Mouse (Mus musculus) liver, embryonic 11.5 days (tissue): ENCODE data around the gene Nipal1. TPM values are rescaled to one million over a fixed set of nuclear protein-coding genes. Genes with fewer than 3 reads are reported as not detected.

ENCODE experiments used
- ATAC-seq: fragments of 200-750 bp; cut with Nextera tagmentation; replicated peaks from 2 replicates; pipeline ENCODE4 v1.8.0; 2017; ENCODE audit warnings: moderate number of reproducible peaks, mild to moderate bottlenecking, moderate TSS enrichment, moderate library complexity; ENCODE audit not compliant: low FRiP score
- DNase-seq: peaks from one replicate; pipeline ENCODE4 v3.0.0-alpha.2; 2017; ENCODE audit warnings: low spot score
- H3K27ac ChIP-seq: fragments of 300-500 bp; sonication (generic); 2 replicates; pipeline ENCODE4 v1.5.1; 2014; ENCODE audit warnings: mild to moderate bottlenecking, low read depth, low read length, control low read depth
- H3K27me3 ChIP-seq: fragments of 300-500 bp; sonication (generic); replicated peaks from 2 replicates; pipeline ENCODE4 v1.6.1; 2014; ENCODE audit warnings: low read length, mixed read lengths; ENCODE audit not compliant: control insufficient read depth, insufficient read depth
- H3K36me3 ChIP-seq: fragments of 300-500 bp; sonication (generic); 2 replicates; pipeline ENCODE4 v1.6.1; 2014; ENCODE audit warnings: mild to moderate bottlenecking, low read length, moderate library complexity, mixed read lengths; ENCODE audit not compliant: control insufficient read depth, insufficient read depth
- H3K4me1 ChIP-seq: fragments of 300-500 bp; sonication (generic); replicated peaks from 2 replicates; pipeline ENCODE4 v1.6.1; 2014; ENCODE audit warnings: low read length, mixed read lengths; ENCODE audit not compliant: control insufficient read depth, insufficient read depth
- H3K4me2 ChIP-seq: fragments of 300-500 bp; sonication (generic); 2 replicates; pipeline ENCODE4 v1.6.1; 2014; ENCODE audit warnings: mild to moderate bottlenecking, control low read depth, moderate library complexity
- H3K4me3 ChIP-seq: fragments of 300-500 bp; sonication (generic); 2 replicates; pipeline ENCODE4 v1.5.1; 2014; ENCODE audit warnings: low read depth, low read length, control low read depth
- H3K9ac ChIP-seq: fragments of 300-500 bp; sonication (generic); 2 replicates; pipeline ENCODE4 v1.6.1; 2014; ENCODE audit warnings: low read depth, low read length, control low read depth
- H3K9me3 ChIP-seq: fragments of 300-500 bp; sonication (generic); 2 replicates; pipeline ENCODE4 v1.6.1; 2016; ENCODE audit warnings: low read length, inconsistent platforms, mixed read lengths; ENCODE audit not compliant: control insufficient read depth
- WGBS: fragments of 180-500 bp; shearing (Covaris S2); extraction: QIAGEN DNeasy Blood & Tissue Kit; methylation state at CpG from one replicate; pipeline ENCODE4 v1.1.7; 2014; 5-methylcytosine and 5-hydroxymethylcytosine counted together
- polyA plus RNA-seq: library from polyadenylated mRNA; unstranded; fragments of >200 nt; fragmentation: Nextera tagmentation; extraction: Ambion mirVana; gene quantifications from 2 replicates; pipeline ENCODE4 v1.2.1, GENCODE M21; 2014

Gene Nipal1
- polyA plus RNA-seq, 1 experiment from 2014 or later = 0.92 TPM

- no peak overlapping the region for H3K4me2 ChIP-seq
- H3K27me3 ChIP-seq = no peaks in the 10 kb centered on the region
- no peak for DNase-seq
- WGBS = 66% methylated on average over 2 of the region's 2 CpGs
- H3K4me1 ChIP-seq = no peaks in the 10 kb centered on the region
- no peaks in the 10 kb centered on the region for H3K9me3 ChIP-seq
- no peak overlapping the region for H3K9ac ChIP-seq
- no peaks in the 10 kb centered on the region for H3K36me3 ChIP-seq
- no peak for ATAC-seq
- no peak overlapping the region for H3K27ac ChIP-seq
- H3K4me3 ChIP-seq = no peak overlapping the region
Observed at GRCm38 (mm10) chr5:72699500-72699818, 51.9 kb downstream of the Nipal1 start.

GRCm38 (mm10) chr5:72702202-72702601 lies 54.6 kb downstream of the Nipal1 start:
- Histone ChIP-seq H3K4me3 (no peak overlapping the region), H3K36me3 (no peaks in the 10 kb centered on the region), H3K27ac (no peak overlapping the region), H3K4me2 (no peak overlapping the region), H3K4me1 (no peaks in the 10 kb centered on the region), H3K9me3 (no peaks in the 10 kb centered on the region), H3K27me3 (no peaks in the 10 kb centered on the region), H3K9ac (no peak overlapping the region)
- DNase-seq (no peak), ATAC-seq (no peak)

- Histone ChIP-seq H3K4me2 (no peak overlapping the region), H3K27ac (no peak overlapping the region), H3K9ac (no peak overlapping the region), H3K9me3 (no peaks in the 10 kb centered on the region), H3K4me3 (no peak overlapping the region), H3K4me1 (no peaks in the 10 kb centered on the region), H3K27me3 (no peaks in the 10 kb centered on the region), H3K36me3 (no peaks in the 10 kb centered on the region)
- ATAC-seq (no peak), DNase-seq (no peak)
- 65% methylated on average over 10 of the region's 10 CpGs for WGBS
Observed at GRCm38 (mm10) chr5:72706095-72706494, 58.5 kb downstream of the Nipal1 start.

- Histone ChIP-seq H3K4me3 (no peak overlapping the region), H3K36me3 (no peaks in the 10 kb centered on the region), H3K27me3 (no peaks in the 10 kb centered on the region), H3K9ac (no peak overlapping the region), H3K27ac (no peak overlapping the region), H3K4me2 (no peak overlapping the region), H3K4me1 (no peaks in the 10 kb centered on the region), H3K9me3 (no peaks in the 10 kb centered on the region)
- WGBS = 65% methylated on average over 10 of the region's 10 CpGs
- ATAC-seq (no peak), DNase-seq (no peak)
Observed at GRCm38 (mm10) chr5:72706722-72707121, 59.1 kb downstream of the Nipal1 start.

GRCm38 (mm10) chr5:72709451-72709850 lies 61.9 kb downstream of the Nipal1 start:
- H3K36me3 ChIP-seq = no peaks in the 10 kb centered on the region
- WGBS = 84% methylated on average over 13 of the region's 13 CpGs
- no peak overlapping the region for H3K4me3 ChIP-seq
- no peak overlapping the region for H3K4me2 ChIP-seq
- H3K9me3 ChIP-seq = no peaks in the 10 kb centered on the region
- H3K4me1 ChIP-seq = no peaks in the 10 kb centered on the region
- no peak overlapping the region for H3K9ac ChIP-seq
- H3K27ac ChIP-seq = no peak overlapping the region
- no peak for DNase-seq
- ATAC-seq = no peak
- H3K27me3 ChIP-seq = no peaks in the 10 kb centered on the region

DNA sequence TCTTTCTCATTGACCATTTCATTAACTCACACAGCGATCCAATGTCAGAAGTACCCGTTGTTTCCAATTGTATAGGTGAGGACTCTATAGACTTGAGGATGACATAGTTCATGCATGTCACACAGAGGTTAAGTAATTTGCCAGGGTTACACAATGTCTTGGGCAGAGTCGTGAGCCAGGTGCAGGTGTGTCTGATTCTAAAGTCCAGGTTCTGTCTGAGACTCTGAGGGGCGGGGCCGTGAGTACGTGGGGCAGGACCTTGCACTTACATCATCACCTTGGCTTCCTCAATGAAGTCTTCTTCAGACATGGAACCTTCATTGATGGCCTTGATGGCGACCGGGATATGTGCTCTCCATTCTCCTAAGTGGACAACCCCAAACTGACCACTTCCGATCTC lies 62.4 kb downstream of the Nipal1 start:
- no peaks in the 10 kb centered on the region for H3K27me3 ChIP-seq
- H3K36me3 ChIP-seq = no peaks in the 10 kb centered on the region
- no peak overlapping the region for H3K9ac ChIP-seq
- H3K4me3 ChIP-seq = no peak overlapping the region
- no peak for DNase-seq
- WGBS = 85% methylated on average over 9 of the region's 9 CpGs
- no peak overlapping the region for H3K27ac ChIP-seq
- no peak overlapping the region for H3K4me2 ChIP-seq
- no peaks in the 10 kb centered on the region for H3K9me3 ChIP-seq
- ATAC-seq = no peak
- H3K4me1 ChIP-seq = no peaks in the 10 kb centered on the region

DNA sequence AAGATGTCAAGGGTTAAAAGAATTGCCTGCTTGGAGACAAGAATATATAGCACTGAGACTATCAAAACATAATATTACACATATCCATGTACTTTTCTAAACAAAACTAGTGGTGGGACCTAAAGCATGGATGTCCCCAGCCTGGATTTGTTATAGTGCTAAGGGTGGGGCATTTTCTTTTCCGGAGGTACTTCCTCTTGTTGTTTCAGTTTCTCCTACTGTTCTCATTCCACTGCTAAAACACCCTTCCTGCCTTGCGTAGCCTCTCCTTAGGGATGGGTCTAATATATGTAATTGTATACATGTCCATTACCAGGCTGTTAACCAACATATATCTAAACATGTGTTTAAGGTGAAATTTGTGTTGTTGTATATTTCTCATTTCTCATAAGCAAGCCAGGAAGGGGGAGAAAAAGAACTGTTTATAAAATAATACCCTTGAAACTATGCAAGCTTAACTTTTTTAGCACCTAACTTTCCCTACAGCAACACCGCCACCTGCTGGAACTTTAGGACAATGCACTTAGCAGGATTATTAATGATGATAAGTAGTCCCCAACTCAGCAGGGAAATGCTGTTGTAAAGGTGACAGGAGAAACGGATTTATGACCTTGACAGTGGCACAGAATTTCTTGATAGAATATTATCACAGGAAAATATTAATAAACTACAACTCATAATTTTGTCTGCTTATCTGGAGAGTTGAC lies 63.1 kb downstream of the Nipal1 start:
- 27% methylated on average over 4 of the region's 4 CpGs for WGBS

DNA sequence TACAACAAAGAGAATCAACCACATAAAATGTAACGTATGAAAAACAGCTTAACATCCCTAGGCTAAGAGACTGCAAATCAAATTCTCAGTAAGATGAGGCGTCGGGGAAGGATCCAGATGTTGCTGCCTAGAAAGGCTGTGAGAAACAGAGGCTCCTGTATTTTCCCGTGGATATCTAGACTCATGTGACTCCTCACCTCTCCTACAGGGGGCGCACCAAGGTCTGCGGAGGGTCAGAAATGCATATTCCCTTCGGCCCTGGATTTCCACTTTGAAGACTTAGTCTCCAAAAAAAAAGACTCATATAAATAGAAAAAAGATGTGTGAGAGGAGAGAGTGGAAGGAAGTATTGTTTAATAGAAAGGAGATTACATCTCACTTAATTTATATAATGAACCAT lies 73.0 kb downstream of the Nipal1 start:
- DNase-seq = no peak
- 58% methylated on average over 7 of the region's 7 CpGs for WGBS
- Histone ChIP-seq H3K4me2 (no peak overlapping the region), H3K27ac (no peak overlapping the region), H3K27me3 (no peaks in the 10 kb centered on the region), H3K9me3 (no peaks in the 10 kb centered on the region), H3K4me1 (no peaks in the 10 kb centered on the region), H3K36me3 (no peaks in the 10 kb centered on the region), H3K4me3 (no peak overlapping the region), H3K9ac (no peak overlapping the region)
- no peak for ATAC-seq

More for the DNA sequence above, 63.1 kb downstream of the Nipal1 start:
- Histone ChIP-seq H3K4me2 (no peak overlapping the region), H3K4me3 (no peak overlapping the region), H3K36me3 (no peaks in the 10 kb centered on the region), H3K9ac (no peak overlapping the region), H3K27me3 (no peaks in the 10 kb centered on the region), H3K9me3 (no peaks in the 10 kb centered on the region), H3K27ac (no peak overlapping the region), H3K4me1 (no peaks in the 10 kb centered on the region)
- DNase-seq (no peak), ATAC-seq (no peak)
